Mouse (Mus musculus) forebrain, embryonic 16.5 days (tissue): ENCODE data around the gene Cyp2f2. TPM values are rescaled to one million over a fixed set of nuclear protein-coding genes. Genes with fewer than 3 reads are reported as not detected.

Source experiments
- ATAC-seq: fragments of 200-750 bp; cut with Nextera tagmentation; 2 replicates; pipeline ENCODE4 v1.8.0; 2017; ENCODE audit warnings: mild to moderate bottlenecking, moderate library complexity
- H3K27ac ChIP-seq: fragments of 300-500 bp; sonication (generic); 2 replicates; pipeline ENCODE4 v1.5.1; 2014; ENCODE audit warnings: low read length, control low read depth
- H3K27me3 ChIP-seq: fragments of 300-500 bp; sonication (generic); replicated peaks from 2 replicates; pipeline ENCODE4 v1.6.1; 2014; ENCODE audit warnings: low read length; ENCODE audit not compliant: control insufficient read depth, insufficient read depth
- H3K36me3 ChIP-seq: fragments of 300-500 bp; sonication (generic); 2 replicates; pipeline ENCODE4 v1.6.1; 2014; ENCODE audit not compliant: control insufficient read depth, insufficient read depth
- H3K4me1 ChIP-seq: fragments of 300-500 bp; sonication (generic); replicated peaks from 2 replicates; pipeline ENCODE4 v1.6.1; 2014; ENCODE audit warnings: low read length; ENCODE audit not compliant: control insufficient read depth, insufficient read depth
- H3K4me2 ChIP-seq: fragments of 300-500 bp; sonication (generic); 2 replicates; pipeline ENCODE4 v1.6.1; 2014; ENCODE audit warnings: mild to moderate bottlenecking, low read length, control low read depth
- H3K4me3 ChIP-seq: fragments of 300-500 bp; sonication (generic); replicated peaks from 2 replicates; pipeline ENCODE4 v1.5.1; 2014; ENCODE audit warnings: mild to moderate bottlenecking, low read length, control low read depth
- H3K9ac ChIP-seq: fragments of 300-500 bp; sonication (generic); replicated peaks from 2 replicates; pipeline ENCODE4 v1.6.1; 2014; ENCODE audit warnings: low read depth, low read length, control low read depth
- H3K9me3 ChIP-seq: fragments of 300-500 bp; sonication (generic); 2 replicates; pipeline ENCODE4 v1.6.1; 2016; ENCODE audit warnings: low read length; ENCODE audit not compliant: control insufficient read depth
- WGBS: fragments of 180-500 bp; shearing (Covaris S2); extraction: QIAGEN DNeasy Blood & Tissue Kit; methylation state at CpG from one replicate; pipeline ENCODE4 v1.1.7; 2014; 5-methylcytosine and 5-hydroxymethylcytosine counted together
- polyA plus RNA-seq: library from polyadenylated mRNA; unstranded; fragments of >200 nt; fragmentation: Nextera tagmentation; extraction: Ambion mirVana; gene quantifications from 2 replicates; pipeline ENCODE4 v1.2.1, GENCODE M21; 2015

Gene Cyp2f2
- polyA plus RNA-seq, 1 experiment from 2014 or later = not detected

GRCm38 (mm10) chr7:27168371-27168770, 48.7 kb downstream of the Cyp2f2 start:
- Histone ChIP-seq H3K4me3 (no peak overlapping the region), H3K27me3 (no peaks in the 10 kb centered on the region), H3K4me2 (no peak overlapping the region), H3K9ac (no peak overlapping the region), H3K36me3 (peaks cover 3% of the 10 kb centered on the region; the same call in 1 of the 2 replicates), H3K9me3 (no peaks in the 10 kb centered on the region), H3K27ac (no peak overlapping the region), H3K4me1 (peaks cover 31% of the 10 kb centered on the region)
- no peak for ATAC-seq
- 95% methylated on average over 5 of the region's 5 CpGs for WGBS

- Histone ChIP-seq H3K9me3 (no peaks in the 10 kb centered on the region), H3K4me2 (no peak overlapping the region), H3K27ac (no peak overlapping the region), H3K36me3 (peaks cover 5% of the 10 kb centered on the region; the same call in 1 of the 2 replicates), H3K9ac (no peak overlapping the region), H3K27me3 (no peaks in the 10 kb centered on the region), H3K4me3 (no peak overlapping the region), H3K4me1 (peaks cover 7% of the 10 kb centered on the region)
- 95% methylated on average over 3 of the region's 3 CpGs for WGBS
- no peak for ATAC-seq
These were observed 51.3 kb downstream of the Cyp2f2 start for GRCm38 (mm10) chr7:27170981-27171380.

GRCm38 (mm10) chr7:27174496-27174895, 54.8 kb downstream of the Cyp2f2 start:
- Histone ChIP-seq H3K9me3 (no peaks in the 10 kb centered on the region), H3K27me3 (no peaks in the 10 kb centered on the region), H3K4me3 (no peak overlapping the region), H3K27ac (no peak overlapping the region), H3K4me2 (no peak overlapping the region), H3K4me1 (peaks cover 5% of the 10 kb centered on the region), H3K9ac (no peak overlapping the region), H3K36me3 (peaks cover 5% of the 10 kb centered on the region; the same call in 1 of the 2 replicates)
- no peak for ATAC-seq
- 91% methylated on average over 15 of the region's 15 CpGs for WGBS

- ATAC-seq = no peak
- WGBS = 92% methylated on average over 7 of the region's 7 CpGs
- Histone ChIP-seq H3K27me3 (no peaks in the 10 kb centered on the region), H3K4me1 (peaks cover 7% of the 10 kb centered on the region), H3K4me2 (no peak overlapping the region), H3K9me3 (no peaks in the 10 kb centered on the region), H3K36me3 (peaks cover 5% of the 10 kb centered on the region; the same call in 1 of the 2 replicates), H3K4me3 (no peak overlapping the region), H3K27ac (no peak overlapping the region), H3K9ac (no peak overlapping the region)
These were observed 55.2 kb downstream of the Cyp2f2 start for GRCm38 (mm10) chr7:27174896-27175295.

GRCm38 (mm10) chr7:27177942-27178323, 58.2 kb downstream of the Cyp2f2 start:
- no peaks in the 10 kb centered on the region for H3K9me3 ChIP-seq
- no peaks in the 10 kb centered on the region for H3K27me3 ChIP-seq
- H3K4me1 ChIP-seq = peaks cover 11% of the 10 kb centered on the region
- 0 out of 2 replicates have a peak, but pooled peaks cover 3% of the 10 kb centered on the region for H3K36me3 ChIP-seq
- peak overlapping the region; percentile 61 for H3K9ac ChIP-seq
- peak overlapping the region; percentile 68 for H3K4me3 ChIP-seq
- WGBS = 21% methylated on average over 4 of the region's 4 CpGs
- peak overlapping the region; percentile 63 for H3K4me2 ChIP-seq
- peak overlapping the region; percentile 88 for H3K27ac ChIP-seq
- no peak for ATAC-seq

GRCm38 (mm10) chr7:27178324-27179216, 58.9 kb downstream of the Cyp2f2 start, which contains the start of gene Rab4b:
Rab4b (minus strand) TSS chr7:27178896.
- Histone ChIP-seq H3K27ac (peak within 1 kb of the TSS; percentile 88), H3K9me3 (no peaks in the 10 kb centered on the region), H3K4me1 (peaks cover 11% of the 10 kb centered on the region), H3K27me3 (no peaks in the 10 kb centered on the region), H3K4me2 (peak within 1 kb of the TSS; percentile 63), H3K9ac (peak within 1 kb of the TSS; percentile 61), H3K4me3 (peak within 1 kb of the TSS; percentile 68), H3K36me3 (peaks cover 7% of the 10 kb centered on the region; the same call in 1 of the 2 replicates)
- WGBS = under 1% methylated on average over 52 of the region's 53 CpGs
- peak; percentile 98 for ATAC-seq

GRCm38 (mm10) chr7:27179217-27179918, 59.7 kb downstream of the Cyp2f2 start:
- Histone ChIP-seq H3K27ac (peak overlapping the region; percentile 75), H3K4me3 (peak overlapping the region; percentile 68), H3K36me3 (peaks cover 6% of the 10 kb centered on the region; the same call in 1 of the 2 replicates), H3K27me3 (no peaks in the 10 kb centered on the region), H3K9me3 (no peaks in the 10 kb centered on the region), H3K4me2 (peak overlapping the region; percentile 51), H3K9ac (peak overlapping the region; percentile 52), H3K4me1 (peaks cover 11% of the 10 kb centered on the region)
- 46% methylated on average over 16 of the region's 16 CpGs for WGBS
- ATAC-seq = no peak

GRCm38 (mm10) chr7:27180036-27180435, 60.3 kb downstream of the Cyp2f2 start:
- no peak overlapping the region for H3K4me3 ChIP-seq
- peaks cover 11% of the 10 kb centered on the region for H3K4me1 ChIP-seq
- no peak for ATAC-seq
- 44% methylated on average over 5 of the region's 5 CpGs for WGBS
- no peak overlapping the region for H3K4me2 ChIP-seq
- H3K9ac ChIP-seq = no peak overlapping the region
- no peaks in the 10 kb centered on the region for H3K27me3 ChIP-seq
- H3K27ac ChIP-seq = 0 out of 2 replicates have a peak overlapping the region, but pooled peaks have one; percentile 24
- H3K9me3 ChIP-seq = no peaks in the 10 kb centered on the region
- peaks cover 12% of the 10 kb centered on the region for H3K36me3 ChIP-seq
